ENCODE assay signal across 8 mouse cellular contexts in the genomic region with DNA sequence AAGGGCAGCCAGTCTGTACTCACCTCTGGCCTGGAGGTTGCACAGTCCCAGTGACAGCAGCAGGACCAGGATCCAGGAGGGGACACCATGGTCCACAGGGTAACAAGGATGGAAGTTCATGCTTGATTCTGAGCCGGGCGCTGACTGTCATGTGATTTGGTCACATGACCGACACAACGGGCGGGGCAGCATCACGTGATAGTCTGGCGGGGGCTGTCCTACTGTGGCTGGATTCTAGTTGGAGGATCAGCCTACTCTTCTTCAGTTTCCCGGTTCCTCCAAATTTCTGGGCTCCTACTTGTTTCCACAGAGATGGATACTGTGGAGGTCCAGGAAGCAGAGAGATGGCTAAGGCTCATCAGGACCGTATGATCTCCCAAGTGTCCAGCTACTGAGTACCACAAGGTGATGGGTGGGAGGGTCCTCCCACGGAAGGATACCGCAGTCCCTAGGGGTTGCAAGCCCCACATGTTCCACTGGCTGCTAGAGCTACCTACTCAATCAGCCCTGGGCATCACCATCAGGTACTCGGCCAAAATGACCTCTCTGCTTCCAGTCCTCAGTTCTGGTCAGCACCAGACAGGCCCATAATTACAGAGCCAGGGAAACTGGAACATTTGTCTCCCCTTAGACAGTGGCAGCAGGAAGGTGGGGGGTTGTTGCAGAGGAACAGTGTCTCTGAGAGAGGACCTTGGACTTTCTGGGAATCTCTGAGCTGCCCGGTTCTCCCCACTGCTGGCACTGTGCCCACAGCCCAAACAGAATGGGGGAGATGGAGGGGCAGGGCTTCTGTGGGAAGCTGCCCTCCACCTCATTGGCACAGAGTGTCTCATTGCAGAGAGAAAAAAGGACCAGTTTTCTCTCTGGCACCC. TPM values are rescaled to one million over a fixed set of nuclear protein-coding genes. Genes with fewer than 3 reads are reported as not detected.
A peak's percentile ranks its signal among the peaks of the same experiment; 100 is the strongest.
DNase-seq lines count a peak whose midpoint lies in the region; ATAC-seq and TF ChIP-seq lines count a peak whose summit lies in the region.

Dpp7 (minus strand) TSS at position 152 of the 872 bp plus-strand sequence.

- peak within 1 kb of the TSS; percentile 44 for H3K4me3 ChIP-seq in C2C12 (ENCODE audit: insufficient read depth, poor library complexity, severe bottlenecking)
- H3K4me3 ChIP-seq in embryonic fibroblast, embryonic 13.5 days (ENCODE audit: insufficient read depth, low read length): peak within 1 kb of the TSS; percentile 68
- peak within 1 kb of the TSS; percentile 58 for H3K4me3 ChIP-seq in kidney, embryonic 14.5 days (ENCODE audit: low read length)
- peak within 1 kb of the TSS; percentile 52 for H3K4me3 ChIP-seq in limb, embryonic 14.5 days (replicated peaks; ENCODE audit: low read length)
- H3K4me3 ChIP-seq in midbrain, embryonic 16.5 days (ENCODE audit: low read depth, low read length): peak within 1 kb of the TSS; percentile 60
- H3K4me3 ChIP-seq in spleen, adult 2 months (ENCODE audit: extremely low read depth, insufficient read depth, insufficient read length): peak within 1 kb of the TSS; percentile 66

- H3K9me3 ChIP-seq in kidney, embryonic 14.5 days (ENCODE audit: control insufficient read depth, low read length): no peaks in the 10 kb centered on the region
- H3K9me3 ChIP-seq in limb, embryonic 14.5 days (ENCODE audit: control insufficient read depth, low read length): no peaks in the 10 kb centered on the region
- no peaks in the 10 kb centered on the region for H3K9me3 ChIP-seq in midbrain, embryonic 16.5 days (replicated peaks; ENCODE audit: control insufficient read depth, low read length, poor library complexity, severe bottlenecking)

- no peak for TF ChIP-seq CTCF in C2C12 (IDR thresholded peaks at IDR 0.05; ENCODE audit: control insufficient read depth, insufficient read depth, insufficient read length)
- no peak for TF ChIP-seq CTCF in embryonic fibroblast, embryonic 13.5 days (IDR thresholded peaks at IDR 0.05; ENCODE audit: borderline replicate concordance, insufficient read depth, low read length)
- TF ChIP-seq CTCF in spleen, adult 2 months (IDR thresholded peaks at IDR 0.05; ENCODE audit: extremely low read depth, insufficient read depth, insufficient read length, insufficient replicate concordance): no peak

- peaks cover 2% of the 10 kb centered on the region; the same call in 1 of the 2 replicates for H3K4me1 ChIP-seq in embryonic fibroblast, embryonic 13.5 days (ENCODE audit: control insufficient read depth, insufficient read depth, low read length)
- peaks cover 12% of the 10 kb centered on the region for H3K4me1 ChIP-seq in kidney, embryonic 14.5 days (ENCODE audit: control insufficient read depth, insufficient read depth, low read length)
- peaks cover 15% of the 10 kb centered on the region for H3K4me1 ChIP-seq in limb, embryonic 14.5 days (ENCODE audit: control insufficient read depth, insufficient read depth, low read length)
- peaks cover 14% of the 10 kb centered on the region for H3K4me1 ChIP-seq in midbrain, embryonic 16.5 days (ENCODE audit: control insufficient read depth, insufficient read depth, low read length)
- H3K4me1 ChIP-seq in spleen, adult 2 months (ENCODE audit: control insufficient read depth, insufficient read depth, insufficient read length): peaks cover 15% of the 10 kb centered on the region; the same call in 1 of the 2 replicates

- peaks cover 49% of the 10 kb centered on the region for H3K36me3 ChIP-seq in C2C12 (ENCODE audit: control insufficient read depth, insufficient read depth)
- H3K36me3 ChIP-seq in kidney, embryonic 14.5 days (ENCODE audit: control insufficient read depth, insufficient read depth, low read length): peaks cover 20% of the 10 kb centered on the region
- H3K36me3 ChIP-seq in limb, embryonic 14.5 days (ENCODE audit: control insufficient read depth, insufficient read depth, low read length): peaks cover 24% of the 10 kb centered on the region
- H3K36me3 ChIP-seq in midbrain, embryonic 16.5 days (ENCODE audit: control insufficient read depth, insufficient read depth, low read length): peaks cover 6% of the 10 kb centered on the region; the same call in 1 of the 2 replicates
- H3K36me3 ChIP-seq in spleen, adult 2 months (ENCODE audit: control insufficient read depth, insufficient read depth, low read length): peaks cover 3% of the 10 kb centered on the region

- ATAC-seq in kidney, embryonic 14.5 days (ENCODE audit: low FRiP score, low TSS enrichment): peak; percentile 80
- peak; percentile 87 for ATAC-seq in limb, embryonic 14.5 days (ENCODE audit: low FRiP score, low read depth)
- peak; percentile 77 for ATAC-seq in midbrain, embryonic 16.5 days

- H3K79me3 ChIP-seq in C2C12 (ENCODE audit: low read depth): peaks cover 2% of the 10 kb centered on the region

- H3K4me2 ChIP-seq in kidney, embryonic 14.5 days (replicated peaks; ENCODE audit: low read depth, low read length): peak within 1 kb of the TSS; percentile 86
- peak within 1 kb of the TSS; percentile 94 for H3K4me2 ChIP-seq in limb, embryonic 14.5 days (replicated peaks; ENCODE audit: low read depth, low read length, severe bottlenecking)
- peak within 1 kb of the TSS; percentile 91 for H3K4me2 ChIP-seq in midbrain, embryonic 16.5 days (ENCODE audit: low read length)

- H3K27me3 ChIP-seq in C2C12 (ENCODE audit: control insufficient read depth, insufficient read depth, insufficient read length): no peaks in the 10 kb centered on the region
- H3K27me3 ChIP-seq in kidney, embryonic 14.5 days (ENCODE audit: control insufficient read depth, insufficient read depth, low read length): no peaks in the 10 kb centered on the region
- no peaks in the 10 kb centered on the region for H3K27me3 ChIP-seq in limb, embryonic 14.5 days (ENCODE audit: control insufficient read depth, insufficient read depth, low read length)
- no peaks in the 10 kb centered on the region for H3K27me3 ChIP-seq in midbrain, embryonic 16.5 days (ENCODE audit: control insufficient read depth, insufficient read depth, low read depth, low read length)
- H3K27me3 ChIP-seq in spleen, adult 2 months (ENCODE audit: control insufficient read depth, insufficient read depth, low read length): no peaks in the 10 kb centered on the region

- peak; percentile 94 for DNase-seq in brain, adult 2 months (ENCODE audit: low read depth, low spot score)
- peak; percentile 77 to 82 for DNase-seq in heart, adult 9 months (ENCODE audit: low spot score in 2 of 2)
- DNase-seq in limb, embryonic 14.5 days (ENCODE audit: low spot score): peak; percentile 80
- DNase-seq in spleen, adult 2 months (ENCODE audit: low read depth in 1 of 2, low spot score in 2 of 2): peak; percentile 64 to 78

- TF ChIP-seq POLR2A in embryonic fibroblast, embryonic 13.5 days (IDR thresholded peaks at IDR 0.05; ENCODE audit: low read depth, low read length): peak; percentile 63
- no peak for TF ChIP-seq POLR2A in limb, embryonic 14.5 days (IDR thresholded peaks at IDR 0.05; ENCODE audit: borderline replicate concordance, extremely low read depth, insufficient read depth, insufficient read length)
- no peak for TF ChIP-seq POLR2A in spleen, adult 2 months (IDR thresholded peaks at IDR 0.05; ENCODE audit: low read depth, low read length)

- WGBS in kidney, embryonic 14.5 days: 5% methylated on average over 13 of the region's 13 CpGs
- 5% methylated on average over 13 of the region's 13 CpGs for WGBS in limb, embryonic 14.5 days
- 4% methylated on average over 13 of the region's 13 CpGs for WGBS in midbrain, embryonic 16.5 days
- 8% methylated on average over 13 of the region's 13 CpGs for WGBS in spleen, adult 2 months

- no peak within 1 kb of the TSS for H3K27ac ChIP-seq in embryonic fibroblast, embryonic 13.5 days (ENCODE audit: insufficient read depth, low read length)
- no peak within 1 kb of the TSS for H3K27ac ChIP-seq in kidney, embryonic 14.5 days (ENCODE audit: low read depth, low read length)
- H3K27ac ChIP-seq in limb, embryonic 14.5 days (replicated peaks; ENCODE audit: low read depth, low read length): no peak within 1 kb of the TSS
- H3K27ac ChIP-seq in midbrain, embryonic 16.5 days (ENCODE audit: low read length): no peak within 1 kb of the TSS
- no peak within 1 kb of the TSS for H3K27ac ChIP-seq in spleen, adult 2 months (ENCODE audit: insufficient read depth, low read length)

- peak within 1 kb of the TSS; percentile 82 for H3ac ChIP-seq in C2C12 (ENCODE audit: control insufficient read depth, insufficient read length, low read depth)

- H3K9ac ChIP-seq in kidney, embryonic 14.5 days (ENCODE audit: low read depth, low read length): peak within 1 kb of the TSS; percentile 58
- peak within 1 kb of the TSS; percentile 58 for H3K9ac ChIP-seq in limb, embryonic 14.5 days (ENCODE audit: low read depth, low read length, severe bottlenecking)
- peak within 1 kb of the TSS; percentile 71 for H3K9ac ChIP-seq in midbrain, embryonic 16.5 days (ENCODE audit: low read depth, low read length)

- peaks cover 20% of the 10 kb centered on the region for H3K79me2 ChIP-seq in C2C12 (ENCODE audit: control insufficient read depth, insufficient read depth)

TF ChIP-seq in C2C12, 6 proteins besides CTCF, POLR2A, EP300 and RAD21:
- TF ChIP-seq MYOG (IDR thresholded peaks at IDR 0.05; ENCODE audit: control insufficient read depth, extremely low read depth, insufficient read length): no peak
- peak; percentile 69 for TF ChIP-seq MAX (IDR thresholded peaks at IDR 0.05)
- TF ChIP-seq USF1 (IDR thresholded peaks at IDR 0.05; ENCODE audit: low read depth): peak; percentile 100

RNA-seq across cellular contexts. Expression of gene Dpp7, which starts in this region (rescaled TPM):
- 22.4 TPM for polyA plus RNA-seq in C2C12 (2012; fragmentation: generic; extraction: Trizol)
- 29.9 and 32.9 TPM in 2 replicates for polyA plus RNA-seq in embryonic fibroblast, embryonic 13.5 days (2011; ENCODE audit: insufficient read length, low read depth, missing spikeins)
- 15.4 and 16.2 TPM in 2 replicates for polyA plus RNA-seq in kidney, embryonic 14.5 days (2014; fragmentation: Nextera tagmentation; extraction: Ambion mirVana)
- polyA plus RNA-seq in limb, embryonic 14.5 days (2012; rRNA removed): 43.6 and 50.6 TPM in 2 replicates
- polyA plus RNA-seq in limb, embryonic 14.5 days (2014; fragmentation: Nextera tagmentation; extraction: Ambion mirVana): 24.7 and 25.8 TPM in 2 replicates
- polyA plus RNA-seq in midbrain, embryonic 16.5 days (2015; fragmentation: Nextera tagmentation; extraction: Ambion mirVana): 22.6 and 26.2 TPM in 2 replicates
- 35.1 and 41.8 TPM in 2 replicates for polyA plus RNA-seq in spleen, adult 2 months (2012; rRNA removed)
